Mouse (Mus musculus) limb, embryonic 12.5 days (tissue): ENCODE measurements at regions not wholly inside any gene's neighbourhood (a gene's known extent, or its start where the extent isn't known, plus 50 kb on each side); places are given as distances from the start of the nearest gene placed in this dataset.

Source experiments
- ATAC-seq: fragments of 200-750 bp; cut with Nextera tagmentation; 2 replicates; pipeline ENCODE4 v1.8.0; 2017; ENCODE audit warnings: low read depth, moderate TSS enrichment; ENCODE audit not compliant: insufficient number of reproducible peaks, insufficient read depth, low FRiP score, low TSS enrichment
- H3K27ac ChIP-seq: fragments of 300-500 bp; sonication (generic); 2 replicates; pipeline ENCODE4 v1.5.1; 2016; ENCODE audit warnings: mild to moderate bottlenecking, moderate library complexity
- H3K27me3 ChIP-seq: fragments of 300-500 bp; sonication (generic); 2 replicates; pipeline ENCODE4 v1.6.1; 2016; ENCODE audit warnings: mild to moderate bottlenecking, moderate library complexity
- H3K36me3 ChIP-seq: fragments of 300-500 bp; sonication (generic); 2 replicates; pipeline ENCODE4 v1.6.1; 2016; ENCODE audit warnings: mild to moderate bottlenecking, moderate library complexity
- H3K4me1 ChIP-seq: fragments of 300-500 bp; sonication (generic); replicated peaks from 2 replicates; pipeline ENCODE4 v1.6.1; 2016
- H3K4me2 ChIP-seq: fragments of 300-500 bp; sonication (generic); 2 replicates; pipeline ENCODE4 v1.6.1; 2016; ENCODE audit warnings: mild to moderate bottlenecking, moderate library complexity
- H3K4me3 ChIP-seq: fragments of 300-500 bp; sonication (generic); replicated peaks from 2 replicates; pipeline ENCODE4 v1.5.1; 2016; ENCODE audit warnings: mild to moderate bottlenecking
- H3K9ac ChIP-seq: fragments of 300-500 bp; sonication (generic); replicated peaks from 2 replicates; pipeline ENCODE4 v1.6.1; 2016; ENCODE audit warnings: mild to moderate bottlenecking, moderate library complexity
- H3K9me3 ChIP-seq: fragments of 300-500 bp; sonication (generic); 2 replicates; pipeline ENCODE4 v1.6.1; 2016; ENCODE audit warnings: mild to moderate bottlenecking, moderate library complexity
- WGBS: fragments of 180-500 bp; shearing (Covaris S2); methylation state at CpG from one replicate; pipeline ENCODE4 v1.1.7; 2016; 5-methylcytosine and 5-hydroxymethylcytosine counted together

DNA sequence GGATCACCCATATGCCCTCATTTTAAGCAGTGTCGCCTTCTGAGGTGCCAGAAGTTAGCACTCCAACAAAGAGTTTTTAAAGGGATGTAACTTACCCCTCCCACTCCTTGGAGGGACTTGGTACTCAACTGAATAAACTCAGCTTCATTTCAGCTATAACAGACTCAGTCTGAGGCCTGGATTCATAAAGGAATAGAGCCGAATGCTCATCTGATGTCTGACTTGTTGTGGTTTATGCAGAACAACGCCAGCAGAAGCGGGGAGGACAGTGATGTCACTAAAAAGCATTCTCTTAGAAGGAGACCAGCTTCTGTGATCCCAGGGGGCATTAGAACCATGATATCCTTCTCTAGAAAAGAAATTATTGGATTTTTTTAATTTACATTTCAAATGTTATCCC, 409.0 kb upstream of the Jarid2 start:
- no peak overlapping the region for H3K4me2 ChIP-seq
- 0 out of 2 replicates have a peak, but pooled peaks cover 4% of the 10 kb centered on the region for H3K9me3 ChIP-seq
- H3K4me1 ChIP-seq = no peaks in the 10 kb centered on the region
- no peaks in the 10 kb centered on the region for H3K27me3 ChIP-seq
- ATAC-seq = no peak
- WGBS = 89% methylated on average over 4 of the region's 4 CpGs
- no peak overlapping the region for H3K27ac ChIP-seq
- no peak overlapping the region for H3K9ac ChIP-seq
- no peaks in the 10 kb centered on the region for H3K36me3 ChIP-seq
- H3K4me3 ChIP-seq = no peak overlapping the region

- no peak overlapping the region for H3K9ac ChIP-seq
- H3K4me2 ChIP-seq = no peak overlapping the region
- ATAC-seq = no peak
- H3K4me3 ChIP-seq = no peak overlapping the region
- no peaks in the 10 kb centered on the region for H3K4me1 ChIP-seq
- 52% methylated on average over 16 of the region's 16 CpGs for WGBS
- H3K27me3 ChIP-seq = no peaks in the 10 kb centered on the region
- H3K36me3 ChIP-seq = no peaks in the 10 kb centered on the region
- 0 out of 2 replicates have a peak, but pooled peaks cover 3% of the 10 kb centered on the region for H3K9me3 ChIP-seq
- H3K27ac ChIP-seq = no peak overlapping the region
Measured at GRCm38 (mm10) chr13:44321009-44321596, 408.2 kb upstream of the Jarid2 start.

- Histone ChIP-seq H3K4me2 (no peak overlapping the region), H3K9me3 (no peaks in the 10 kb centered on the region), H3K27me3 (peaks cover 4% of the 10 kb centered on the region; the same call in 1 of the 2 replicates), H3K4me3 (no peak overlapping the region), H3K9ac (no peak overlapping the region), H3K27ac (no peak overlapping the region), H3K4me1 (peaks cover 23% of the 10 kb centered on the region), H3K36me3 (no peaks in the 10 kb centered on the region)
- WGBS = 88% methylated on average over 8 of the region's 8 CpGs
- ATAC-seq = no peak
Measured at GRCm38 (mm10) chr13:44328416-44328815, 400.9 kb upstream of the Jarid2 start.

GRCm38 (mm10) chr13:44329161-44329560, 400.1 kb upstream of the Jarid2 start:
- peaks cover 4% of the 10 kb centered on the region; the same call in 1 of the 2 replicates for H3K27me3 ChIP-seq
- peaks cover 23% of the 10 kb centered on the region for H3K4me1 ChIP-seq
- no peak overlapping the region for H3K9ac ChIP-seq
- no peak for ATAC-seq
- H3K4me3 ChIP-seq = no peak overlapping the region
- H3K36me3 ChIP-seq = no peaks in the 10 kb centered on the region
- WGBS = 59% methylated on average over 4 of the region's 4 CpGs
- H3K9me3 ChIP-seq = no peaks in the 10 kb centered on the region
- no peak overlapping the region for H3K27ac ChIP-seq
- H3K4me2 ChIP-seq = no peak overlapping the region

- ATAC-seq = no peak
- H3K9ac ChIP-seq = no peak overlapping the region
- no peak overlapping the region for H3K27ac ChIP-seq
- peaks cover 23% of the 10 kb centered on the region for H3K4me1 ChIP-seq
- 18% methylated on average over 10 of the region's 10 CpGs for WGBS
- H3K4me2 ChIP-seq = no peak overlapping the region
- H3K9me3 ChIP-seq = no peaks in the 10 kb centered on the region
- H3K27me3 ChIP-seq = peaks cover 7% of the 10 kb centered on the region; the same call in 1 of the 2 replicates
- H3K36me3 ChIP-seq = no peaks in the 10 kb centered on the region
- H3K4me3 ChIP-seq = no peak overlapping the region
Measured at GRCm38 (mm10) chr13:44329701-44330100, 399.6 kb upstream of the Jarid2 start.

GRCm38 (mm10) chr13:44332716-44333240, 396.5 kb upstream of the Jarid2 start:
- no peak overlapping the region for H3K4me2 ChIP-seq
- no peaks in the 10 kb centered on the region for H3K36me3 ChIP-seq
- peaks cover 2% of the 10 kb centered on the region; the same call in 1 of the 2 replicates for H3K9me3 ChIP-seq
- H3K9ac ChIP-seq = no peak overlapping the region
- peaks cover 23% of the 10 kb centered on the region for H3K4me1 ChIP-seq
- no peak for ATAC-seq
- H3K4me3 ChIP-seq = no peak overlapping the region
- H3K27me3 ChIP-seq = peaks cover 7% of the 10 kb centered on the region; the same call in 1 of the 2 replicates
- WGBS = 70% methylated on average over 11 of the region's 11 CpGs
- H3K27ac ChIP-seq = no peak overlapping the region

- 0 out of 2 replicates have a peak, but pooled peaks cover 3% of the 10 kb centered on the region for H3K27me3 ChIP-seq
- no peak overlapping the region for H3K9ac ChIP-seq
- no peaks in the 10 kb centered on the region; the same call in 1 of the 2 replicates for H3K4me1 ChIP-seq
- H3K4me2 ChIP-seq = no peak overlapping the region
- peaks cover 2% of the 10 kb centered on the region; the same call in 1 of the 2 replicates for H3K9me3 ChIP-seq
- H3K27ac ChIP-seq = no peak overlapping the region
- ATAC-seq = no peak
- WGBS = 62% methylated on average over 6 of the region's 6 CpGs
- H3K4me3 ChIP-seq = no peak overlapping the region
- H3K36me3 ChIP-seq = no peaks in the 10 kb centered on the region
Measured at GRCm38 (mm10) chr13:44339061-44339741, 390.1 kb upstream of the Jarid2 start.

GRCm38 (mm10) chr13:44345094-44345493, 384.2 kb upstream of the Jarid2 start:
- no peaks in the 10 kb centered on the region for H3K9me3 ChIP-seq
- ATAC-seq = no peak
- H3K4me3 ChIP-seq = no peak overlapping the region
- WGBS = 90% methylated on average over 6 of the region's 6 CpGs
- no peak overlapping the region for H3K9ac ChIP-seq
- H3K4me1 ChIP-seq = peaks cover 10% of the 10 kb centered on the region
- no peak overlapping the region for H3K4me2 ChIP-seq
- no peaks in the 10 kb centered on the region for H3K27me3 ChIP-seq
- H3K27ac ChIP-seq = no peak overlapping the region
- H3K36me3 ChIP-seq = no peaks in the 10 kb centered on the region

DNA sequence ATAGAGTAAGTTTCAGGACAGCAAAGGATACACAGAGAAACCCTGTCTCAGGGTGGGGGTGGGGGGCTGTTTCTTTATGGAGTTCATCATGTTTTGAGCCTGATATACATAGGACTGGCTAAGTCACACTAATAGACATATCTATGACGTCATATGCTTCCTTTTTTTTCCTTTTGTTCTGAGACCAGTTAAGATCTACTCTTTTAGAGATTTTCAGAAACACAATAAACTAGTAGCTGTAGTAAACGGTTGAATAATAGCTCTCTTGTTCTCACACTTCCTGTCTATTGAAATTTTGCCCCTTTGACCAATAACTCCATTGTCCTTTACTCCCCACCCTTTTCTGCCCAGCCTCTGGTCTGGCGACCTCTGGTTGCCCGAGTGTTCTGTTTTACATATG, 382.6 kb upstream of the Jarid2 start:
- no peak overlapping the region for H3K27ac ChIP-seq
- no peak for ATAC-seq
- peaks cover 10% of the 10 kb centered on the region for H3K4me1 ChIP-seq
- H3K4me3 ChIP-seq = no peak overlapping the region
- H3K4me2 ChIP-seq = no peak overlapping the region
- WGBS = 85% methylated on average over 4 of the region's 4 CpGs
- H3K36me3 ChIP-seq = no peaks in the 10 kb centered on the region
- no peaks in the 10 kb centered on the region for H3K9me3 ChIP-seq
- H3K27me3 ChIP-seq = no peaks in the 10 kb centered on the region
- no peak overlapping the region for H3K9ac ChIP-seq

DNA sequence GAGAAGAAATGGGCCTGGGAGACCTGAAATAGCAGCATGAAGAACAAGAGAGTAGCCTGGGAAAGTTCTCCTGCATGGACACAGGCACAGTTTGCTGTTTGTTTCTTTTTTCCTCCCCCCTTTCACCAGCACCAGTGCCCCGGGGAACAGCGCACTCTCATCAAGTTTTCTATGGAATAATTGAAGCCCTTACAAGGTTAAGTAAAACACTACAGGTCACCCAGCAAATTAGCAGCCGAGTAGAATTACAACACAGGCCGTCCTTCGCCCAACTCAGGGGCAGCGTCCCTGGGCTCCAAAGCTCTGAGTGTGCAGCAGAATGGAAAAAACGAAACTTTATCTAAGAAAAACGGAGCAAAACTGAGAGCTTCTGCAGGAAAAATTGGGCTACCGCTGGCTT, 381.6 kb upstream of the Jarid2 start:
- no peaks in the 10 kb centered on the region for H3K27me3 ChIP-seq
- H3K36me3 ChIP-seq = no peaks in the 10 kb centered on the region
- WGBS = 41% methylated on average over 9 of the region's 9 CpGs
- H3K4me2 ChIP-seq = no peak overlapping the region
- H3K27ac ChIP-seq = no peak overlapping the region
- no peak overlapping the region for H3K4me3 ChIP-seq
- H3K9me3 ChIP-seq = no peaks in the 10 kb centered on the region
- no peak for ATAC-seq
- peaks cover 10% of the 10 kb centered on the region for H3K4me1 ChIP-seq
- no peak overlapping the region for H3K9ac ChIP-seq

DNA sequence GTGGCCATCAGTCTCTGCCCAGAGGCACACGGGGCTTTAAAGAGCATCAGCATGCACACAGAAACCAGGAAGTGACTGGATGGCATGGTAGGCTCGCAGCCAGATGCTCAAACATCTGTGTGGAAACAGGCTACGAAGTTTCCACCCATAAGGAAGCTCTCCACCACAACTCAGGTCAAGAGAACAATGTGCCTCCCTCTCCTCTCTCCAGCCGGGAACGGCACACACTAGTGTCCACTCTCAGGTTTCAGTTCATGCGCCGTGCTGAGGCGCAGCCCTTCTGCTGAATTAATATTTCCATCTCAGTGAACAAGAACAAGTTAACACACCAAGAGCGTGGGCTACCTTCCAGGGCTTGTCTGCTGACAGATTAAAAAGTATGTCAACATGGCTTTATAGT, 375.4 kb upstream of the Jarid2 start:
- Histone ChIP-seq H3K9ac (no peak overlapping the region), H3K4me1 (peaks cover 26% of the 10 kb centered on the region), H3K36me3 (no peaks in the 10 kb centered on the region), H3K4me3 (no peak overlapping the region), H3K9me3 (no peaks in the 10 kb centered on the region), H3K4me2 (no peak overlapping the region), H3K27me3 (no peaks in the 10 kb centered on the region), H3K27ac (peak overlapping the region; percentile 20; the same call in 1 of the 2 replicates)
- WGBS = 50% methylated on average over 9 of the region's 9 CpGs
- ATAC-seq = no peak
